Mouse (Mus musculus): ENCODE measurements around the gene Sox30. TPM values are rescaled to one million over a fixed set of nuclear protein-coding genes. Genes with fewer than 3 reads are reported as not detected.

Gene Sox30
- total RNA-seq, 1 experiment from 2014 or later = 0.36 TPM

DNA sequence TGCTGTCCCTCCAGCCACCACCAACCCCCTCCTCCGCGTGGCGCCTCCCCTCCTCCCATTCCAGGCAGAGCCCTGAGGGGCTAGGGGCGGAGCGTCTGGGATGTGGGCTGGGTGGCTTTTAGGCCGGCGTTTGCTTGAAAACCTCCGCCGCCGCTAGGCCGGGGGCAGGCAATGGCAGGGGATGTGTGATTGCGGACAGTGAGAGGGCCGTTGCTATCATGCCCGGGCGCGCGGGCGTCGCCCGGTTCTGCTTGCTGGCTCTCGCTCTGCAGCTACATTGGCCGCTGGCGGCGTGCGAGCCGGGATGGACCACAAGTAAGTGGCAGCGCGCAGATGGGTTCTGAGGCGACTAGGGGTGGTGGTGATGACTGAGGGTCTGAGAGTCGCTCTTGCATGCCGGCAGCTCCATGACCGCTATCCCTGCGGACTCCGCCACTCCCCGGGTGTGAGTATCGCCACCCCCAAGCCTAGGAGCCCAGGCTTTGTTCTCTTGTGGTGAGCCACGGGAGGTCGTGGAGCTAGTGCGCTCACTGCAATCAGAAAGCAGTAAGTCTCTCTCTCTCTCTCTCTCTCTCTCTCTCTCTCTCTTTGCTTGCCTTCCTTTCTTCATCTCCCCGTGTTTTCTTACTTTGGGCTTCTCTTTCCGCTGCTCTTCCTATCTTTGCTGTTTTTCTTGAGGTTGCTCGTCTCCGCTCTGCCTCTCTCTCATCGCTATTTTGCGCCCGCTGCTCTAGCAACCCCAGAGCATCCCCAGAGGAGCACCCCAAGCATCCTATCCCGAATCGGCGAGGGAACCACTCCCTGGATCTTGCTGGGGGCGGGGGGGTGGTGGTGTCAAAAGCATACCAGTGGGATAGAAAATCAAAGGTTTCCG lies 76.0 kb downstream of the Sox30 start, which contains the start of gene Adam19:
TSS of gene Adam19 (plus strand) at position 97 of the 874 bp plus-strand sequence.
- peak; percentile 59 for DNase-seq

DNA sequence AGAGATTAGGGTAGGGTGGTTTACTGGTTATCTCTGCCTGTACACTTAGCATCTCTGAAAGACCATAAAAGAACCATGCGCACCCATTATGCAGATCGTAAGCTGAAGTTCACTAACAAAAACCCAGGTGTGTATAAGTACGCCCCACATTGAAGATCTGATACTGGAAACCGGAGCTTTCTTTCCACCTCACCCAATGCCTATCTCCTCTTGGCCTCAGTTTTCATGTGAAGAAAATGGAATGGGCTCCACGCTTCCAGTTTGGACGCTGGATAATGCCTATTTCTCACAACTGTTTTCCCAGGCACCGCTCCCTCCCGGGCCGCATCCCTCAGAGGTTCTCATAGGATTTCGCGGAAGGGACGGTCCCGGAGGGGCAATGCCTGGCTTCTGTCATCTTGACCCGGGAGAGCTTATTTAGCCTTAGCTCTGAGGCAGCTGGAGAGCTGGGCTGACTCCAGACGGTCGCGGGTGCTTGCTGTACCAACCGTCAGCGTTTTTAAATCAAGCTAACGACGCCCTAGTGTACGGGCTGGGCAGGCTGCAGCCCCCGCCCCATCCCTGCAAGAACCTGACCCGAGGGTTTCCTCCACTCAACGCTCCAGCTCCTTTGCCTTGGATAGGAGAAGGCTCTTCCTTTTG lies 76.8 kb downstream of the Sox30 start:
- DNase-seq = peak; percentile 26

GRCm38 (mm10) chr11:46058011-46058410 lies 77.9 kb downstream of the Sox30 start:
- DNase-seq = no peak

DNA sequence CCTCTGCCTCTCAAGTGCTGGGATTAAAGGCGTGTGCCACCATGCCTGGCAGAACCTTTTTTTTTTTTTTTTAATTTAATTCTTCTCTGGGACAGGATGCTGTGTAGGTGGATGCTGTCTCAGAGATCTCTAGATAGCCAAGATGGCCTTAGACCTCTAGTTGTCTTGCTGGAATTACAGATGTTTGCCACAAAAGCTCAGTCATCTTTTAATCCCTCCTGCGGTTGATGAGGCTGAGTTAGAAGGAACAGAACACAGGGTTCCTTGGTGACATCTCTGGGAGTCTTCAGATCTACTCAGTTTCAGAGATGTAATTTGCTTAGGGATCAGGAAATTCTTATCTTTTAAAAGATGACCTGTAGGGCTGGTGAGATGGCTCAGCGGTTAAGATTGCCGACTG lies 78.8 kb downstream of the Sox30 start:
- no peak for DNase-seq

DNA sequence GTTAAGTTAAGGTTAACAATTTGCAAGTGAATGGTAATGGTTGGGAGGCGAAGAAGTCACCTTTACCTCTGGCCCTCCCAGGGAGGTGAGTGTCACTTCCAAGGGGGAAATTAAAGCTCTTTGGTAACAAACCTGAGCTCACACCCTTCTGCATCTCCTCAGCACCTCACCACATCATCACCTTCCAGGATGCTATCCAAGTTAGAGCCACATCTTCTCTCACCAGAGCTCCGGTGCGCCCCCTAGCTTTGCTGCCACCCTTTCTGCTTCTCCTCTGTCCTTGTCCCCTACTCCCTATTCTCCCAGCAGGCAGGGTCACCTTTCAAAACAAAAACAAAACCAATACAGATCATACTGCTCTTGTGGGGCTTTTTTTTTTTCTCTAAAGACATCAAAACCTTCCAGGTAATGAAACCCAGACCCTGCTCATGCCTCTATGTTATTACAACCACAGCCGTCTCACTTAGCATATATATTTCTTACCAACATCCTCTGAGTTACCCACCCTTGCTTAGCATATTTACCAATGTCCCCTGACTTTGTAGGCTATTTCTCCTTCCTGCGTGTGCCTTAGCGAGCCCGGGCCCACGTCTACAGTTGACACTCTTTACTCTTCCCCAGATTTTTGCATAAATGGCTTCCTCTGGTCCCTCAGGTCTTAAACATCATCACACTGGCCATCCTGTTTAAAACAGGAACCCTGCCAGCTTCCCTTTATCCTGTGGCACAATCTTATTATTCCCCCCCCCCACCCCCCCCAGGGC lies 80.0 kb downstream of the Sox30 start:
- peak; percentile 44 for DNase-seq

DNA sequence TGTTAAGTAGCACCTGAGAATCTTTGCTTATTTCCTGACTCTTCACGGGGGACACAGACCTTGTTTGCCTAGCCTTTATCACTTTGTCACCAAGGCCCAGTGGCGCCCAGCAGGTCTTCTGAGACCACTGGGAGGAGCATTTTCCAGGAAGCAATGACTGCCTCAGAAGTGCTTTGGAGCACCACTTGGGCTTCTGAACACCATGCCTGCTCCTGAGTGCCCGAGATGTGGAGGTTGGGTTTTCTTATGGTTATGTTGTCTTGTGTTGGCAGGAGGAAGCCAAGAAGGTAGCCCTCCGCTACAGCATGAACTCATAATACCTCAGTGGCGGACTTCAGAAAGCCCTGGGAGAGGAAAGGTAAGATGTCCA lies 80.5 kb downstream of the Sox30 start:
- no peak for DNase-seq

DNA sequence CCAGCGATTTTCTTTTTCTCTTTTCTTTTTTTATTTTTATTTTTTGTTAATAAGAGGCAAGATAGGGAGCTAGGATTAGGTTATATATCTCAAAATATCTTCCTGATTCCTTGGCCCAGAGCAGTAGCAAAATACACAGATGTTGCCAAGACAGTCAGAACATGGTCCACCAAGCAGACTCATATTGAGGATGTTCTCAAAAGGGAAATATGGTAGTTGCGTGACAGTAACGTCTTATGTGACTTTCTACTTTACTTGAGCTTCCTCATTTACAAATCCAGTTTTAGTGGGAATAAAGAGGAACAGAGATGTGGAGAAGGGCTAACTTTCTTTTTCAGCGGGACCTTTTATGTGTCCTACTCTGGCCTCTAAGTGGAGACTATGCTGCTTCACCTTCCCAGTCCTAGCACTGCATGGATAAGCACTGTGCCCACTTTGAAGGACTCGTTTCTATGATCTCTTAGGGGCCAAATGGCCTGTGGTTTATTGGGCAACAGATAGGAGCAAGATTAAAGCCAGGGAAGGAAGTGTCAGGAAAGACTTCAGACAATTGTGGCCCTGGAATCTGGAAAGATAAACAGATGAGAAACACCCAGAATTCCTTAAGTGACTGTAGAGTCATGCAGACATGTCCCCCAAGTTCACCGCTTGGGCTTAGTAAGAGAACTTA lies 81.8 kb downstream of the Sox30 start:
- no peak for DNase-seq

GRCm38 (mm10) chr11:46062569-46062968 lies 82.5 kb downstream of the Sox30 start:
- no peak for DNase-seq

DNA sequence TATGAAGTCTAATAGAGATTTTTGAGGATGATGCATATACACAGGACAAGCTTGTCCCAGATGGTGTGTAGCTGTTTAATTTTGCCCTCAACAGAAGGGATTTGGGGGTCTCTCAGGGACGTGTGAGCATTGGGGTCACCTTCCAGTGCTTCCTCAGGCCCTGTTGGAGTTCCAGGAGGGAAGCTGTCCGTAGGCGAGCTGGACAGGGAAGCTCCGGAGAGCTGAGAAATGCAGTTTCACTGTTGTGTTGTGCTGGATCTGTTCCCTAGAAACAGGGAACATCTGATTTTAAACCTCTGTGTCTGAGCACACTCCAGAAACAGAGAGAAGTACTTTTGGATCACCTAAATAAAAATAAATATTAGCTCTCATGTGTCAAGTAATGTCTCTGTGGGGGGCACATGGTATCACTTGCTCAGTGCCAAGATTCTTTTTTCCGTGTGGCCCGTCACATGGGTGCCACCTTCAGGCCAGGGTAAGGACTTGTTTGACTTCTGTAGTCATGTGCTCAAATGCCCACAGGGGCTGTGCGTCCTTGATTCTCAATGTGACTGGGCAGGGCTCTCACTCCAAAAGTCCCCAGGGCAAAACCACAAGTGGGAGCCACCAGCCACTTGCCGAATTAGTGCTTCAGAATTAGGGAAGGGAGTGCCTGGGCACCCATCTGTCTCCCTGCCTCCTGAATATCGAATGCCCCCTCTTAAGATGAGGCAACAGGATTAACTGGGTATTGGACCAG lies 83.1 kb downstream of the Sox30 start:
- peak; percentile 18 for DNase-seq

- DNase-seq = peak; percentile 35
These were observed 84.7 kb downstream of the Sox30 start for GRCm38 (mm10) chr11:46064767-46065166.

GRCm38 (mm10) chr11:46065201-46066011 lies 85.3 kb downstream of the Sox30 start:
- peak; percentile 71 for DNase-seq

Other genes starting within 250 kb of the Sox30 start
- gene Clint1, start 128.3 kb upstream of the Sox30 start, total RNA-seq (2021) = 77.7 and 83.5 TPM in 2 replicates
- gene Lsm11, start 35.4 kb upstream of the Sox30 start, total RNA-seq (2021) = 10.4 and 12.8 TPM in 2 replicates
- 20.3 and 21.0 TPM in 2 replicates for gene Thg1l, start 24.8 kb upstream of the Sox30 start, total RNA-seq (2021)
- gene Gm12166, start 72.0 kb downstream of the Sox30 start, total RNA-seq (2021) = 1.3 and 4.8 TPM in 2 replicates
- 6.1 and 7.0 TPM in 2 replicates for gene Adam19, start 75.7 kb downstream of the Sox30 start, total RNA-seq (2021)
- gene Nipal4, start 186.2 kb downstream of the Sox30 start, total RNA-seq (2021) = 0.09 TPM in 1 of 2 replicates, not detected in the other

Data from adrenal gland, postnatal 25 days (tissue).